Mouse (Mus musculus): ENCODE data around the gene Glipr1. TPM values are rescaled to one million over a fixed set of nuclear protein-coding genes. Genes with fewer than 3 reads are reported as not detected.
"Not testable (repeated sequence)": the region's sequence is repeated elsewhere in the genome, so short reads cannot be mapped to it uniquely, and the experiment has no call there.

Glipr1 gene
- 334 and 380 TPM in 2 replicates for total RNA-seq (2017)

DNA sequence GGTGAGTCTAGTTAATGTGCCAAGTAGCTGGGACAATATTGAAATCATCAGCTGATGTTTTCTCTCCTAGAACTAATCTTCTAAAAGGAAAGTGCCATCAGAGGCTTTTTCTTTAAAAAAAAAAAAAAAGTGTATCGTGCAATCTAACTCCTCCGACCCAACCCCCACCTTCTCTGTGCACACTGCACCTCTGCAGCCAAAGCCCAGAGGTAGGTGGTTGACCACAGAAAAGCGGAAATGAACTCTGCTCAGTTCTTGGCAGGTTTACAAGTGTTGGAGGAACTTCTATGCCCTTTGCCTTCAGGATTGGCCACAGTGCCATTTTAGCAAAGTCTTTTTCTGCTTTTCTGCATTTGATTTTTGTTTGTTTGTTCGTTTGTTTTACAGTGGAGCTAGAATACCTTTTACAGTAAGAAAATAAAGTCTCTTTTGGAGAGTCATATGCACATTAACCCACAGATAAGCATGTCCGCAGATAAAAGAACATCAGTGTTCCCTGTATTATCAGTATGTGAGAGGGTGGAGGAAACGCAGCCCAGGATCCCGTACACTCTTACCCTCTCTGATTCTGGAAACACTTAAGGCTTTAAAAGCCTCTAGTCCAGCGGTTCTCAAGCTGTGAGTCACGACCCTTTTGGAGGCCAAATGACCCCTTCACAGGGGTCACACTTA, at the start of gene Glipr1:
Glipr1 (minus strand) TSS at position 88 of the 672 bp plus-strand sequence.
- peak; percentile 88 to 89 for ATAC-seq (replicated peaks in 1 of 2; ENCODE audit: insufficient read depth in 1 of 2, low FRiP score in 2 of 2, low TSS enrichment in 1 of 2, low read depth in 1 of 2, poor library complexity in 2 of 2, severe bottlenecking in 2 of 2)

- peak; percentile 46 to 72; a peak in 1 of 4 replicates for ATAC-seq (replicated peaks in 1 of 2; ENCODE audit: insufficient read depth in 1 of 2, low FRiP score in 2 of 2, low TSS enrichment in 1 of 2, low read depth in 1 of 2, poor library complexity in 2 of 2, severe bottlenecking in 2 of 2)
These were observed 49.5 kb upstream of the Glipr1 start for GRCm38 (mm10) chr10:112051956-112052355.

GRCm38 (mm10) chr10:112051220-112051619, 48.8 kb upstream of the Glipr1 start:
- peak; percentile 88 to 95 for ATAC-seq (replicated peaks in 1 of 2; ENCODE audit: insufficient read depth in 1 of 2, low FRiP score in 2 of 2, low TSS enrichment in 1 of 2, low read depth in 1 of 2, poor library complexity in 2 of 2, severe bottlenecking in 2 of 2)

DNA sequence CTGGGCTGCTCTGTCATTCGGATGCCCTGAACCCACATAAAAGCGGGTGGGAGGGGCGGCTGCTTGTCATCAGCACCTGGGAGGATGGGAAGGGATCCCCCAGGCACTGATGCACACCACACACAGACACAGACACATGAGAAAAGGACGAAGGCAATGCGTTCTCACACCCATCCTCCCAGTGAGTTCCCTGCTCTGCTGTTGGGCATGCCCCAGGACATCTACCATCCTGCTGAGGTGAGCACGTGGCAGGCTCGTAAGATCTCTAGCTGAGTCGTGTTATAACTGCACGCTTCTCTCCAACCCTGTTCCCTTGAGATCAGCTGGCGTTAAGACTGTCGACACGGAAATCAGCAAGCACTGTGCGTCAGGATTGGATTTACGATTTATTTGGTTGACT, 41.9 kb upstream of the Glipr1 start:
- ATAC-seq (replicated peaks in 1 of 2; ENCODE audit: insufficient read depth in 1 of 2, low FRiP score in 2 of 2, low TSS enrichment in 1 of 2, low read depth in 1 of 2, poor library complexity in 2 of 2, severe bottlenecking in 2 of 2), result not testable (repeated sequence)

DNA sequence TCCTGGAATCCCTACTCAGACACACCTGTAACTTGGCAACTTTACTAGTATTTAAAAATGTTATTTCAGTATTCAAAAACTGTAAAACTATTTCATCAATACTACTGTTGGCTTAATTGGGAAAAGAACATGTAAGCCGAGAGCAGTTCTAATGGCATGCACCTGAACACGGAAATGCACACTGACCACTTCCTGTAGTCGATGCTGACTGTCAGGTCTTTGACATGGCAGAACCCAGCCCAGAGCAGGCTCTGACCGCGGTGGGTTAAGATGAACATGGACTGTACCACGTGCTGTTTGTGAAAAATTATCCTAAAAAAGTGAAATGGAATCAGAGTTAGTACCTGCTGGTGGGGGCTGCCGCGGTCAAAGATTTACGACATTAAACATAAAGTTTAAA, 41.1 kb upstream of the Glipr1 start:
- ATAC-seq (replicated peaks in 1 of 2; ENCODE audit: insufficient read depth in 1 of 2, low FRiP score in 2 of 2, low TSS enrichment in 1 of 2, low read depth in 1 of 2, poor library complexity in 2 of 2, severe bottlenecking in 2 of 2), result peak; percentile 21 to 62; a peak in 3 of 4 replicates

DNA sequence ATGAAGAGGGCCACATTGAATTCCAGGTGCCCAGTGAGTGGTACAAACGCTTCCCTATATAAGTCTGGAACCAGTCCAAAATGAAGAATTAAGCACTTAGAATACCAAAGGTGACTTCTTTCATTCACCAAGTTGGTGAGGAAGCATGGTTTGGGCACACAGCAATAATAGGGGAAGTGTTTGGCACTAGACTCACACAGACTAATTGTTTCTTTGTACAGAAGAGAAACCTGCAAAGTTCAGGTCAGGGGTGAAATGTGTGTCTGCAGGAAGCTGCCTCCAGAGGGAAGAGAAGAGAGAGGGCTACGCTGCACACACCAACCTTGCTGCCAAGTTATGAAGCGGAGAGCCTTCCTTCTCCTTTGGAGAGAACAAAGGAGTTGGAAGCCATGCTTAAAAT, 26.3 kb upstream of the Glipr1 start:
- peak; percentile 25 to 56; a peak in 2 of 4 replicates for ATAC-seq (replicated peaks in 1 of 2; ENCODE audit: insufficient read depth in 1 of 2, low FRiP score in 2 of 2, low TSS enrichment in 1 of 2, low read depth in 1 of 2, poor library complexity in 2 of 2, severe bottlenecking in 2 of 2)

DNA sequence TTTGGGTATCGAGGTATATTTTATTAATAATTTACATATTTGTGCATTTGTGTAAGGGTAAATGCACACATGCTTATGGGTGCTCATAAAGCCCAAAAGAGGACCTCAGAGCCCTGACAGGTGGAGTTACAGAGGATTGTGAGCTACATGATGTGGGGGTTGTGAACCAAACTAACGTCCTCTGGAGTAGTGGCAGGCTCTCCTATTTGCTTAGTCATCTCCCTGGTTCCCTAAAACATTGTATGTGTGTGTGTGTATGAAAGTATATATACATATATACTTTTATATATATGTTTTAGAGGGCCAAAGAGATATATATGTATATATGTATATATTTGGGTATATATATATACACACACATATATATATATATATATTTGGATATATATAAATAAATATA, 21.2 kb upstream of the Glipr1 start:
- ATAC-seq (replicated peaks in 1 of 2; ENCODE audit: insufficient read depth in 1 of 2, low FRiP score in 2 of 2, low TSS enrichment in 1 of 2, low read depth in 1 of 2, poor library complexity in 2 of 2, severe bottlenecking in 2 of 2), result peak in 1 of 2 experiments; percentile 32; a peak in 2 of 4 replicates

DNA sequence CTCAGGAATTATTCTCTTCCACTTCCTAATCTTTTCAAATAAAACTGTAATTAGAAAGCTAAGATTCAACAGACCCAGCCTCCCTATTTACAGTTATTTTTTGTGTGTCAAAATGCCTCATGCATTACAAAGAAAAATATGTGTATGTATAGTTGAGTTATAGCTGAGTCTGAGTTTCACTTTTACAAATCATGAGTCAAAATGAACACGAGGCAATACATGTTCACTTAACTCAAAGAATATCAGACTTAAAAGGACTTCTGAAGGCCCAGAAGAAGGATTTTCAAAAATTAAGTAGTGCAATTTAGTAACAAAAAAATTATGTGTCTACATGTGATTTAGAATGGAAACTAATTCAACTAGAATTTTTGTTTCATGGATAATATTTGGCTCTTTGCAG, 7.1 kb upstream of the Glipr1 start:
- ATAC-seq (replicated peaks in 1 of 2; ENCODE audit: insufficient read depth in 1 of 2, low FRiP score in 2 of 2, low TSS enrichment in 1 of 2, low read depth in 1 of 2, poor library complexity in 2 of 2, severe bottlenecking in 2 of 2), result not testable (repeated sequence)

GRCm38 (mm10) chr10:112001756-112002520, 493 bp downstream of the Glipr1 start:
- ATAC-seq (replicated peaks in 1 of 2; ENCODE audit: insufficient read depth in 1 of 2, low FRiP score in 2 of 2, low TSS enrichment in 1 of 2, low read depth in 1 of 2, poor library complexity in 2 of 2, severe bottlenecking in 2 of 2), result peak; percentile 5 to 20; a peak in 1 of 4 replicates

- no peak for ATAC-seq (replicated peaks in 1 of 2; ENCODE audit: insufficient read depth in 1 of 2, low FRiP score in 2 of 2, low TSS enrichment in 1 of 2, low read depth in 1 of 2, poor library complexity in 2 of 2, severe bottlenecking in 2 of 2)
These were observed 1.1 kb downstream of the Glipr1 start for GRCm38 (mm10) chr10:112001350-112001749.

DNA sequence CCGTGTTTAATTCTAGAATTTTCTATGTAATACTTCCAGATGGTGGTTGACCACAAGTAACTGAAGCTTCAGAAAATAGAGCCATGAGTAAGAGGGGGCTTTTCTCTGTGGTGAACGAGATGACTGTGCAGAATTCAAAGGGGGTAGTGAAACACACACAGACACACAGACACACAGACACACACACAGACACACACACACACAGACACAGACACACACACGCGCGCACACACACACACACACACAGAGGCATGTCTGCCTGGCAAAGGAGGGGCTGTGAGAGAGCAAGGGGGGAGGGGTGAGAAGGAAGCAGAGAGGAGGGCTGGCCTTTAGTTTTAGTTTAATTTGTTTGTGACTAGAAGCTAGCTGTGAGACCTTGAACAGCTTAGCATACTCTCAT, 1.9 kb downstream of the Glipr1 start:
- ATAC-seq (replicated peaks in 1 of 2; ENCODE audit: insufficient read depth in 1 of 2, low FRiP score in 2 of 2, low TSS enrichment in 1 of 2, low read depth in 1 of 2, poor library complexity in 2 of 2, severe bottlenecking in 2 of 2), result peak; percentile 46 to 58

DNA sequence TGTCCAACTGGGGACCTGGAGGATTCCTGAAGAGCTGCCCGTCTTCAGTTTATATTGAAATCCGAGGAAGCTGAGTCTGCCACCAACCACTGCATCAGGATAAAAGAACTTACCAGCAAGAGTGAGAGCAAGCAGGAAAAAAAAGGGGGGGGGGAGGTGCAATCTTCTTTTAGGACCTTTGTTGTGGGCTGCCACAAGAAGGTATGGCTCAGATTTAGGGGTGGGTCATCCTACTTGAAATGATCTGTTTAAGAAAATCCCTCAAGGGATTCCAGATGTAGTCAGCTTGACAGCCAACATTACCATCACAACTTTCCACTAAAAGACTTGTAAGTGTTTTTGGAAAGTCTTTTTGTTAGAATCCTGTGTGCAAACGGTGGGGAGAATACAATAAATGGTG, 2.7 kb downstream of the Glipr1 start:
- ATAC-seq (replicated peaks in 1 of 2; ENCODE audit: insufficient read depth in 1 of 2, low FRiP score in 2 of 2, low TSS enrichment in 1 of 2, low read depth in 1 of 2, poor library complexity in 2 of 2, severe bottlenecking in 2 of 2), result no peak

GRCm38 (mm10) chr10:111997671-111998070, 4.8 kb downstream of the Glipr1 start:
- no peak for ATAC-seq (replicated peaks in 1 of 2; ENCODE audit: insufficient read depth in 1 of 2, low FRiP score in 2 of 2, low TSS enrichment in 1 of 2, low read depth in 1 of 2, poor library complexity in 2 of 2, severe bottlenecking in 2 of 2)

- ATAC-seq (replicated peaks in 1 of 2; ENCODE audit: insufficient read depth in 1 of 2, low FRiP score in 2 of 2, low TSS enrichment in 1 of 2, low read depth in 1 of 2, poor library complexity in 2 of 2, severe bottlenecking in 2 of 2), result peak; percentile 51 to 57
These were observed 5.5 kb downstream of the Glipr1 start for GRCm38 (mm10) chr10:111996911-111997347.

DNA sequence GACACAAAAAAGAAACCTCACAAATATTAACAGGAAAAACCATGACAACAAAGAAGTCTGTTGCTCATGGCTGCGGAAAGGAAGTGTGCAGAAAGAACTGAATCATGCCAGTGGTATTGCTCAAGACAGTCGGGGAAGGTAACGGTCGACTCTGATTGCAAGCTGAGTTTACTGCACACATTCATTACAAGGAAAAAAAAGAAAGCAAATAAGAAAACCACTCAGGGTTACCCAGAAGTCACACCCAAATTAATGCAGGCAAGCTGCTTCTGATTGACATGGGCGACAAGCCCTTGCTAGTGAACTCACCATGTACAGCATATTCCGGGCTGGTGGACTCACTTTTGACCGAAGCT, 5.9 kb downstream of the Glipr1 start:
- ATAC-seq (replicated peaks in 1 of 2; ENCODE audit: insufficient read depth in 1 of 2, low FRiP score in 2 of 2, low TSS enrichment in 1 of 2, low read depth in 1 of 2, poor library complexity in 2 of 2, severe bottlenecking in 2 of 2), result peak; percentile 59 to 62

GRCm38 (mm10) chr10:111995803-111996548, 6.5 kb downstream of the Glipr1 start:
- ATAC-seq (replicated peaks in 1 of 2; ENCODE audit: insufficient read depth in 1 of 2, low FRiP score in 2 of 2, low TSS enrichment in 1 of 2, low read depth in 1 of 2, poor library complexity in 2 of 2, severe bottlenecking in 2 of 2), result peak; percentile 30 to 34

- ATAC-seq (replicated peaks in 1 of 2; ENCODE audit: insufficient read depth in 1 of 2, low FRiP score in 2 of 2, low TSS enrichment in 1 of 2, low read depth in 1 of 2, poor library complexity in 2 of 2, severe bottlenecking in 2 of 2), result peak in 1 of 2 experiments; percentile 64; a peak in 1 of 4 replicates
These were observed 16.0 kb downstream of the Glipr1 start for GRCm38 (mm10) chr10:111986453-111986852.

DNA sequence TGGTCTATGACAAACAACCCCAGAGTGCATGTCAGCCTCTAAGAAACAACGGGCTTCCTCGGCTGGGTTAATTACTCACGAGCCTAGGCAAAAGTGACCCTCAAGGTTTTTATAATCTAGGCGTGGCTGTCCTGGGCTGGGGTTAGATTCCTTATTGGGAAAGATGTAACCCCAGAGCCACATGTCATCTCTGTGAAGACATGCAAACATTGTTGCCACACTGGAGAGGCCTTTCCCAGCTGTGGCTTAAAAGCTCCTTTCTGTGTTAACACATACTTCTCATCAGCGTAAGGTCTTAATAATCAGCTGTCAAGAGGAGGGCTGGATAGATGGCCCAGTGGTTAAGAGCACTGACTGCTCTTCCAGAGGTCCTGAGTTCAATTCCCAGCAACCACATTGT, 19.4 kb downstream of the Glipr1 start:
- ATAC-seq (replicated peaks in 1 of 2; ENCODE audit: insufficient read depth in 1 of 2, low FRiP score in 2 of 2, low TSS enrichment in 1 of 2, low read depth in 1 of 2, poor library complexity in 2 of 2, severe bottlenecking in 2 of 2), result peak in 1 of 2 experiments; percentile 44; a peak in 1 of 4 replicates
